Mouse (Mus musculus): ENCODE results near the gene Fam81b. TPM values are rescaled to one million over a fixed set of nuclear protein-coding genes. Genes with fewer than 3 reads are reported as not detected.

Fam81b gene
- total RNA-seq, 2 experiments from 2014 or later = not detected

DNA sequence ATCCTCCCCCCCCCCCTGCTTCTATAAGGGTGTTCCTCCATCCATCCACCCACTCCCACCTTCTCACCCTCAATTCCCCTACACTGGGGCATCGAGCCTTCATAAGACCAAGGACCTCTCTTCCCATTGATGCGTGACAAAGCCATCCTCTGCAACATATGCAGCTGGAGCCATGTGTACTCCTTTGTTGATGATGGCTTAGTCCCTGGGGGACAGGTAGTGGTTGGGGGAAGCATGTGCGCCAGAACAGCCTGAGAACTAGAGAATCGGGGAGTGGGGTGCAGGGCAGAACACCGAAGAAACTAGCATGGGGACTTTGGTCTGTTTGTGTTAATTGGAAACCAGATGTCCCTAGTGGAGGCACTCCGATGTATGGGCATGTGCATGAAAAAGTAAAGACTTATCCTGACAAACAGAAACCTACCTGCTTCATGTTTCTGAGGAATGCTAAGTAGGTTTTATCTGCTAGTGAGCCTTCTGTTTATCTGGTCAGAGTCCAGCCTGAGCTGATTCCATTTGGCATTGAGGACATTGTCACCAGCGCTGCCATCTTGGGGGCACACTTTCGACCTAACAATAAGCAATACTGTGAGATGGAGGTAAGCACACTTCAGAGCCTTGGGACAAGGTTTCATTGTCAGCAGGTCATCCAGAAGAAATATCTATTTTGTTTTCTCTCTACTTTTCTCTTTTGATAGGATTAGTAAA is 109.3 kb downstream of the Fam81b start:
- intact Hi-C loops (cut with DNase I) = no loop called here
- DNase-seq = no peak

DNA sequence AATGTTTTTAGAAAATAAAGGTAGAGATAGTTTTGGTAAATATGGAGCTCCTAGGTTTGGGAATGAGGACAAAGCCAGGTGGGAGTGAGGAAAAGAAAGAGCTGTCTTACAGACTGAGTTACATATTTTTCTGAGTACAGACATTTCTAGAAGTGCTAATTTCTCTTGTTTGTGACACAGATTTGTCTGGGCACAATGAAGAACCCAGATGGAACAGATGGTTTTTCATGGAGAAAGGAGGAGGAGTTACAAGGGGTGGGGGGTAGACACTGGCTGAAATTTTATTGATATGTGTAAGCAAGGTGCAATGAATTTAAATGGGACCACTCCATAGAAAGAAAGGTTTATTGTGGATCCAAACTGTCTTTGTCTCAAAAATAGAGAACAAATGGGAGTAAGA is 109.9 kb downstream of the Fam81b start:
- no peak for DNase-seq
- intact Hi-C loops (cut with DNase I) = no loop called here

DNA sequence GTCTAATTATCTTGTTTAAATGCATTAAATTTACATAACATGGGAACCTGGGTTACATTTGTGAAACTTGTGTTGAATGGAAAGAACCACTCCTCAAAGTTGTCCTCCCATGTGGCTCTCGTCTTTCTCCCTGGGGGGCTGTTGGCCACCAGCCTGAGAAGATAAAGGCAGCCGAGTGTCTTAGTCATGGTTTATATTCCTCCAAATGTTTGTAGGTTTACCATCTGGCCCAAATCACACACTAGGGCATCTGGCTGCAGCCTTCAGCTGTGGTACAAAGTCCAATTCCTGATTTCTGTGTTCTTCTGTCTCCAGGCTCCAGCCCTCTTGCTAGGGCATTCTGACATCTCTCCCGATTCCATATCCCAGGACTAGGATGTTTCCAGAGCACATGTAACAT is 114.6 kb downstream of the Fam81b start:
- DNase-seq = no peak
- intact Hi-C loops (cut with DNase I) = no loop called here

DNA sequence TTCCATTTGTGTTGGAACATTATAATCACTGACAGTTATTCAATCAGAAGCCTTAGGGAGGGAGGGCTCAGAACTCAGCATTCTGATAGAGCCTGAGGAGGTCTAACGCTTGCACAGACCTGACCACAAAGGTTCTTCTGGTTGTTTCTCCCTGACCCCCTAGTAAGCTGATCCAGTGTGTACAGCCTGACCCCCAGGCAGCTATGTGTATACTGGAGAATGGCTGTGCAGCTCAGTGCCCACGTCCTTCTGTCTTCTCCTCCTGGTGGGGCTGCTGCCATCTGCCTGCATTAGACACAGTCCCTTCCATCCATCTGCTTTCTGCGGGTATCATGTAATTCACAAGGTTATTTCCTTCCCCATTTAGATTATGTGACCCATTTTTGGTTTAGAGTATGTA is 115.7 kb downstream of the Fam81b start:
- intact Hi-C loops (cut with DNase I) = no loop called here
- DNase-seq = no peak

DNA sequence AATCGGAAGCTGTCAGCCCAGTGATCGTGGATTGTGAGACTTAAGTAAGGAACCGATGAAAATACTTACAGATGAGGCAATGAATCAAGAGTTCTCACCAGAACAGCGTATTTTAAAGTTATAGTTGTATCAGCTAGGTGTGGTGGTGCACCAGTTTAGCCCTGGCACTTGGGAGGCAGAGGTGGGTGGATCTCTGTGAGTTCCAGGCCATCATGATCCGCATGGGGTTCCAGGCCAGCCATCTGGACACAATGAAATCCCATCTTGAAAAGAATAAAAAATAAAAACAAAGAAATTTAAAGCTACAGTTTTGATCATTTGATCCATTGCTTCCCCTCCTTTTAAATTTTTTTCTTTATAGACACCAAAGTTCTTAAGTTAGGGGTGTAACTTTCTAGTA is 117.2 kb downstream of the Fam81b start:
- intact Hi-C loops (cut with DNase I) = no loop called here
- DNase-seq = no peak

DNA sequence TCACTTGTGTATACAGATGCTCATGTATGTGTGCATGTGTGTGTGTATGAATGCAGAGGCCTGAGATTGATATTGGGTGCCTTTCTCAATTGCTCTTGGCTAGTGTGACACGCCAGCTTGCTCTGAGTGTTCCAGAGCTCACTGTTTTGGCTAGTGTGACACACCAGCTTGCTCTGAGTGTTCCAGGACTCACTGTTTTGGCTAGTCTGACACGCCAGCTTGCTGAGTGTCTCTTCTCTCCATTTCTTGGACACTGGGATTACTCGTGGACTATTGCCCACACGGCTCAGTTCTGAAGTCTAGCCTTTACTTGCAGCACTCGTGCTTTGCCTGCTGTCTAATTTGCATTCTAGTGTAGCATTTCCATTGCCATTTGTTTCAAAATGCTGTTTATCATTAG is 126.2 kb downstream of the Fam81b start:
- intact Hi-C loops (cut with DNase I) = no loop called here

DNA sequence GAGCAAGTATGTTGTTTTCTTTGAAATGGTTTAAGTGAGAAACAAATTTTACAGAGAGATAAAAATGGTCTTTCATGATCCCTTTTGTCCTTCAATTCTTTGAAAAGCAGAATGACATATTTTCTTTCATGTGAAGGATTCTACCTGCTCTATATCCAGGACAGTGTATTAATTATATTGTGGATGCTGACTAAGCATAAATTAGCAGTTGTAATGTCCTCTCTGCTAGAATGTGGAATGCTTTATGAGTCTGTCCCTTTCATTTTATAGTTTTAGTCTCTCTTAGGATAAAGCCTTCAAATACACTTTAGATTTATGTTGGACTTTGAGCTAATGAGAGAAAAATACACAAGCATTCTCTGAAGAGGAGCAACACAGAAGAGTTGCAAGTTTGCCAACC is 130.6 kb downstream of the Fam81b start:
- no peak for DNase-seq
- intact Hi-C loops (cut with DNase I) = no loop called here

More for the DNA sequence above, 126.2 kb downstream of the Fam81b start:
- no peak for DNase-seq

DNA sequence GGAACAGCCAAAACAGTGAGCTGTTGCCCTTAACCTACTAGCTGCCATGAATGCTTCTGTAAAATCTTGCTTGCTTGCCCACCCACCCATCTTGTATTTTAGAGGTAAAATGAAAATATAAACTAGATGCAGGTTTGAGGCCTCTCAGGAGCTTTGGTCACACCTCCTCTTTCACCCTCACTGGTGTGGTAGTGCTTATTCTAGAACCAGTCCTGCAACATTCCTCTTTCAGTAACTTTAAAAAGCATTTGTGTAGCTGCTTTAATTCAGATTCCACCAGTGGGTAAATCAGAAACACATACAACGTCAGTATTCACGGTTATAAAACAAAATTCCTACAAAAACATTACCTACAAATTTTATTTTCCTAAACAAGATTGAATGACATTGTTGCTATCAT is 144.3 kb downstream of the Fam81b start:
- intact Hi-C loops (cut with DNase I) = no loop called here
- no peak for DNase-seq

DNA sequence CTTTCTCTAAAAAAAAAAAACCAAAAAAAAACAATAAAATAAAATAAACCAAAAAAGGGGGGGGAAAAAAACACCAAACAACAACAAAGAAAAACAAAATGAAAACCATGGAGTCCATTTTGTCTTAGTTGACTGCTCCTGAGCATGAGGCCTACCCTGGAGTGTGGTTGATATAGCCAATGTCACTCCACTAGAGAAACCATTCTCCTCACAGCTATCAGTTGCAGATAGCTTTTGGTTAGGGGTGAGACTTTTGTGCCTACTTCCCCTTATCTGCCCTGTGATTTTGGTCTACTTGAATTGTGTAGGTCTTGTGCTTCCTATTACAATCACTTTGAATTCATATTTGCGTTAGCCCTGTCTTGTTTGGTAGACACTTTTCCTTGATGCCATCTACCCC is 147.4 kb downstream of the Fam81b start:
- no peak for DNase-seq
- intact Hi-C loops (cut with DNase I) = no loop called here

DNA sequence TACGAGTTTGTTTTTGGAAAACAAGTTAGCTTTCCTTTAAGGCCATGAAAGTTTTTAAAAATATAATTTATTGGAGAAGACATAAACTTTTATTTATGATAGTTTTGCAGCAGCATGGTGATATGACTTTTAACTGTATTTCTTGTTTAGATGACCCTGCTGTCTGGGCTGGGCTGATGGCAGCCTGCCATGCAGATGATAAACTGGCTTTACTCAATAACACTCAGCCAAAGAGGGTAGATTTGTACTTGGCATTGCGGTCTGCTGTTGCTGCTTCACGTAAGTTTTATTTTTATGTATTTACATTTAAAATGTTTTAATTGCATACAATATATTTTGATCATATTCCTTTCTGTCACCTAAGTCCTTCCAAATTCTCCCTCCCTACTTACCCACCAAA is 147.8 kb downstream of the Fam81b start:
- DNase-seq = peak; percentile 7 to 37
- intact Hi-C loops (cut with DNase I) = no loop called here

Small RNA genes within 50 kb of the gene (microRNA-seq; reads per million reads assigned to microRNA genes)
- 0 reads per million in 2 experiments for gene Gm24025

Other genes starting within 250 kb of the Fam81b start
- not detected for gene Gpr150, start 248.1 kb downstream of the Fam81b start, total RNA-seq (2021)
- gene Arsk, start 206.4 kb downstream of the Fam81b start, total RNA-seq (2021) = 1 to 10 TPM; 3.9 to 4.3 TPM
- gene Ttc37, start 206.3 kb downstream of the Fam81b start, total RNA-seq (2021) = 10 to 100 TPM; 14.9 to 15.4 TPM
- gene Mctp1, start 79.5 kb upstream of the Fam81b start, total RNA-seq (2021) = 1 to 10 TPM; 1.3 to 1.4 TPM